Mouse (Mus musculus) A20 (cell line): ENCODE data around the gene Adck1.

Experiments
- DNase-seq: peaks from one replicate; pipeline ENCODE4 v3.0.0-alpha.2; 2011; ENCODE audit warnings: low read depth, low spot score

The Adck1 gene

GRCm38 (mm10) chr12:88472832-88473231, 112.5 kb downstream of the Adck1 start:
- DNase-seq, result peak; percentile 89

GRCm38 (mm10) chr12:88473796-88474195, 113.4 kb downstream of the Adck1 start:
- no peak for DNase-seq

GRCm38 (mm10) chr12:88475833-88476232, 115.5 kb downstream of the Adck1 start:
- no peak for DNase-seq

DNA sequence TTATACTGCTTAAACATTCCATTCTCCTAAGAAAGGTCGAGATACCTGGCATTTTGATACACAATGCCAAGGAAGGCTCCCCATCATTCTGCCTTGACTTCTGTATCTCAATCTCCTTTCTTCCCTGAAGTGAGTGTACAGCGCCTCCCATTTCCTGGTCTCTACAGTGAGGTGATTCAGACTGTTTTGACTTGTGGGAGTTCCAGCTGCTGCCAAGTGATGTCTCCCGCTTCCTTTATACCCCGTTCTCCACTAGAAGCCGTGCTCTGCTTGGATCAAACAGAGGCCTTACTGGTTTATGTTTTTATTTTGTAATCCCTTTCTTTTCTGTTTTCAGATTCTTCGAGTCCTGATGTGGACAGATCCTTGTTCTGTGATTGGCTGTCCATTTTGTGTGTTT, 116.3 kb downstream of the Adck1 start:
- DNase-seq, result no peak

DNA sequence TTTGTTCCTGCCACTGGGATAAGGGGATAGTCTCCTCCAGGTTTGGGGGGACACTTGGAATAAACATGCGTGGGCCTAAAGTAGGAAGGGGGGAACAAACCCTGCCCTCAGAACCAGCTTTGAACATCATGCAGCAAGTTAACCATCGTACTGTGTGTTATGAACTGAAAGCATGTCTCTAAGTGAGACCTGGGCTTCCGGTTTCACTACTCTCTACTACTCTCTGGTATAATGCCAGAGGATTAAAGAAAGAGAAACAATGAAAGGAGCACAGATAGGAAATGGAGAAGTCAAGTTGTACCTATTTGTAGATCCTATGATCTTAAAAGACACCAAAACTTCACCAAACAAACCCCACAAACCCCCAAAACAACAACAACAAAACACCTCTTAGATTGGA, 121.3 kb downstream of the Adck1 start:
- peak; percentile 65 for DNase-seq

- DNase-seq, result no peak
Observed at GRCm38 (mm10) chr12:88490881-88491280, 130.5 kb downstream of the Adck1 start.
